Mouse (Mus musculus): ENCODE measurements at regions not wholly inside any gene's neighbourhood (a gene's known extent, or its start where the extent isn't known, plus 50 kb on each side); places are given as distances from the start of the nearest gene placed in this dataset.
A peak's percentile ranks its signal among the peaks of the same experiment; 100 is the strongest.

GRCm38 (mm10) chr10:16088210-16088609 lies 1370.2 kb upstream of the Gje1 start:
- Histone ChIP-seq H3K9me3 (ENCODE audit: low read length) (no peaks in the 10 kb centered on the region), H3K27me3 (ENCODE audit: insufficient read depth, low read length) (no peaks in the 10 kb centered on the region), H3K27ac (no peak overlapping the region), H3K4me1 (ENCODE audit: insufficient read depth, low read length) (no peaks in the 10 kb centered on the region), H3K9ac (replicated peaks; ENCODE audit: low read length) (no peak overlapping the region), H3K36me3 (ENCODE audit: insufficient read depth, low read length) (no peaks in the 10 kb centered on the region), H3K4me3 (ENCODE audit: low read length) (no peak overlapping the region), H3K4me2 (ENCODE audit: low read depth, low read length) (no peak overlapping the region)
- DNase-seq (ENCODE audit: low spot score) (no peak), ATAC-seq (no peak)
- WGBS = 83% methylated on average over 3 of the region's 3 CpGs
- TF ChIP-seq CTCF (IDR thresholded peaks at IDR 0.05; ENCODE audit: low read depth) = no peak

GRCm38 (mm10) chr10:16053008-16053407 lies 1335.0 kb upstream of the Gje1 start:
- WGBS = 31% methylated on average over 5 of the region's 5 CpGs
- H3K9me3 ChIP-seq (ENCODE audit: low read length) = no peaks in the 10 kb centered on the region
- no peak overlapping the region for H3K27ac ChIP-seq
- DNase-seq (ENCODE audit: low spot score) (peak; percentile 41), ATAC-seq (0 out of 2 replicates have a peak, but pooled peaks have one; percentile 38)
- H3K4me3 ChIP-seq (ENCODE audit: low read length) = no peak overlapping the region
- no peak overlapping the region for H3K4me2 ChIP-seq (ENCODE audit: low read depth, low read length)
- H3K36me3 ChIP-seq (ENCODE audit: insufficient read depth, low read length) = no peaks in the 10 kb centered on the region
- H3K27me3 ChIP-seq (ENCODE audit: insufficient read depth, low read length) = no peaks in the 10 kb centered on the region
- H3K4me1 ChIP-seq (ENCODE audit: insufficient read depth, low read length) = no peaks in the 10 kb centered on the region
- no peak for TF ChIP-seq CTCF (IDR thresholded peaks at IDR 0.05; ENCODE audit: low read depth)
- no peak overlapping the region for H3K9ac ChIP-seq (replicated peaks; ENCODE audit: low read length)

DNA sequence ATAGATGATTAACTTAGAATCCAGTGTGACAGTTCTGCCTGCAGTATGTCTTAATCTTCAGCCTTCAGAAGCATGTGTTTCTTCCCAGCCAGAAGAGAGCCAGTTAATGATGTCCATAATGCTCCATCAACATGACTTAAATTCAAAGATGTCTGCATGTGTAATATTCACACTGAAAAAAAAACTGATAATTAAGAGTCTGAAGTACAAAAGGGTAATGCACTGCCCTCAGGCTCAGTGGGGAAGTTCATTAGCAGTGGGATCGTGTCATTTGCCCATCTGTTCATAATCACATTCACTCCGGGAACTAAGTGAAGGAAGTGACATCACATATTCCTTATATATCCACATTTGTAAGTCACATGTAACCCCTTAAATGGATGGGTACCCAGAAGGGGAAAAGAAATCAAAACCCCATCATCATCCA lies 1334.5 kb upstream of the Gje1 start:
- ATAC-seq (peak; percentile 90), DNase-seq (ENCODE audit: low spot score) (peak; percentile 65)
- no peak for TF ChIP-seq CTCF (IDR thresholded peaks at IDR 0.05; ENCODE audit: low read depth)
- Histone ChIP-seq H3K36me3 (ENCODE audit: insufficient read depth, low read length) (no peaks in the 10 kb centered on the region), H3K27ac (no peak overlapping the region), H3K9me3 (ENCODE audit: low read length) (no peaks in the 10 kb centered on the region), H3K9ac (replicated peaks; ENCODE audit: low read length) (no peak overlapping the region), H3K4me3 (ENCODE audit: low read length) (no peak overlapping the region), H3K4me1 (ENCODE audit: insufficient read depth, low read length) (no peaks in the 10 kb centered on the region), H3K4me2 (ENCODE audit: low read depth, low read length) (no peak overlapping the region), H3K27me3 (ENCODE audit: insufficient read depth, low read length) (no peaks in the 10 kb centered on the region)
- WGBS = 27% methylated on average over 2 of the region's 2 CpGs

DNA sequence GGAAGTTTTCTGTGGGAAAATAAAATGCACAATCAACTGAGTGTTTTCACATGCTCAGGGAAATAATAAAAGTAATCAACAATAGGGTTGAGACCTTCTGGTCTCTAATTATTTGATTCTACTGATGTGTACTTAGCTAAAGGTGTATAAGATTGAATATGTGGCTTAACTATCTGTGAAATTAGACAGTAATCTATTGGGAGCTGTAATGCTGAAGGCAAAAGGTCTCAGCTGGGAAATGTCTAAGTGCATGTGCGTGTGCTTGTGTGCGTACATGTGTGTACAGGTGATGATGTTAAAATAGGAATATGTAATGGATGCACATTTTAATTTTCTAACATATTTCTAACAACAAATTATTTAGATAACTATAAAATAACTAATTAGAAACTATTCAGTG lies 1318.2 kb upstream of the Gje1 start:
- Histone ChIP-seq H3K27me3 (ENCODE audit: insufficient read depth, low read length) (no peaks in the 10 kb centered on the region), H3K4me3 (ENCODE audit: low read length) (no peak overlapping the region), H3K4me1 (ENCODE audit: insufficient read depth, low read length) (no peaks in the 10 kb centered on the region), H3K9me3 (ENCODE audit: low read length) (no peaks in the 10 kb centered on the region), H3K27ac (no peak overlapping the region), H3K36me3 (ENCODE audit: insufficient read depth, low read length) (no peaks in the 10 kb centered on the region), H3K9ac (replicated peaks; ENCODE audit: low read length) (no peak overlapping the region), H3K4me2 (ENCODE audit: low read depth, low read length) (no peak overlapping the region)
- no peak for TF ChIP-seq CTCF (IDR thresholded peaks at IDR 0.05; ENCODE audit: low read depth)
- DNase-seq (ENCODE audit: low spot score) (no peak), ATAC-seq (no peak)
- WGBS = 81% methylated on average over 2 of the region's 2 CpGs

DNA sequence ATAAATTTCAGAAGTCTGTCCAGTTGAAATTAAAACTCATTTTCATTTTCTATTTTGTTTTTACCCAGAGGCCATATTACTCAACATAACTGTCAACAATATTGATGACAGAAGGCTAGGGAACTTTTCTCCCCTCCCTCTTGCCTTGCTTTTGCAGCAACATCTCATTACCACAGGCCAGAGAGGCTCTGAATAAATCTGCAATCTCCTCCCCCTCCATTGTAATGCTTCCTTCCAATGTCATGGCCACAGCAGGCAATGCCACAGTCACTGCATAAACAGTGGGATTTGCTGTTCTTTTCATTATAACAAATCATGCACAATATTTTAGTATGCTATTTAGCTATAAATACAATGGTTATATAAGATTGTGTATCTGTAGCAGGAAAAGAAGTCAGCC lies 1315.1 kb upstream of the Gje1 start:
- H3K9me3 ChIP-seq (ENCODE audit: low read length) = no peaks in the 10 kb centered on the region
- H3K4me1 ChIP-seq (ENCODE audit: insufficient read depth, low read length) = no peaks in the 10 kb centered on the region
- H3K27me3 ChIP-seq (ENCODE audit: insufficient read depth, low read length) = no peaks in the 10 kb centered on the region
- ATAC-seq (no peak), DNase-seq (ENCODE audit: low spot score) (no peak)
- H3K9ac ChIP-seq (replicated peaks; ENCODE audit: low read length) = no peak overlapping the region
- H3K27ac ChIP-seq = no peak overlapping the region
- no peaks in the 10 kb centered on the region for H3K36me3 ChIP-seq (ENCODE audit: insufficient read depth, low read length)
- no peak overlapping the region for H3K4me2 ChIP-seq (ENCODE audit: low read depth, low read length)
- no peak overlapping the region for H3K4me3 ChIP-seq (ENCODE audit: low read length)
- no peak for TF ChIP-seq CTCF (IDR thresholded peaks at IDR 0.05; ENCODE audit: low read depth)

- H3K36me3 ChIP-seq (ENCODE audit: insufficient read depth, low read length) = no peaks in the 10 kb centered on the region
- TF ChIP-seq CTCF (IDR thresholded peaks at IDR 0.05; ENCODE audit: low read depth) = no peak
- ATAC-seq = no peak
- no peak overlapping the region for H3K4me3 ChIP-seq (ENCODE audit: low read length)
- no peak overlapping the region for H3K27ac ChIP-seq
- H3K9ac ChIP-seq (replicated peaks; ENCODE audit: low read length) = no peak overlapping the region
- H3K4me2 ChIP-seq (ENCODE audit: low read depth, low read length) = no peak overlapping the region
- H3K27me3 ChIP-seq (ENCODE audit: insufficient read depth, low read length) = no peaks in the 10 kb centered on the region
- WGBS = 51% methylated on average over 2 of the region's 2 CpGs
- H3K4me1 ChIP-seq (ENCODE audit: insufficient read depth, low read length) = no peaks in the 10 kb centered on the region
- DNase-seq (ENCODE audit: low spot score) = no peak
- H3K9me3 ChIP-seq (ENCODE audit: low read length) = no peaks in the 10 kb centered on the region
Measured at GRCm38 (mm10) chr10:16030802-16031201, 1312.8 kb upstream of the Gje1 start.

DNA sequence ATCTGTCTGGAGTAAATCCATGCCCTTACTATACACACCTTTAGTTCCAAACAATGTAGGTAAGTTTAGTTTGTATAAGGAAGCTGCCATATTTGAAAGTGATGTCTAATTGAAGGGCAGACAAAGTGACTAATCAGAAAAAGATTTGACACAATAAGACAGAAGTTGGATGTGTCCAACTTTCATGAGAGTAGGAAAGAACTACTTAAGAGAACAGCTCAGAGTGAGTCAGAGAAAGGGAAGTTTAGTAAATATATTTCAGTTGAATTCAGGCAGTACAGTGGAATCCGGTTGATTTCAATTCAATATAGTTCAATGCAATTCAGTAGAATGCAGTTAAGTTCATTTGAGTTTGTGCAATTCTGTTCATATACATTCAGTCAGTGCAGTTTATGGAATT lies 1296.8 kb upstream of the Gje1 start:
- WGBS = 96% methylated on average over 1 of the region's 1 CpGs
- ATAC-seq = no peak

More for the DNA sequence above, 1296.8 kb upstream of the Gje1 start:
- Histone ChIP-seq H3K4me2 (ENCODE audit: low read depth, low read length) (no peak overlapping the region), H3K4me3 (ENCODE audit: low read length) (no peak overlapping the region), H3K27me3 (ENCODE audit: insufficient read depth, low read length) (no peaks in the 10 kb centered on the region), H3K9ac (replicated peaks; ENCODE audit: low read length) (no peak overlapping the region), H3K9me3 (ENCODE audit: low read length) (no peaks in the 10 kb centered on the region), H3K4me1 (ENCODE audit: insufficient read depth, low read length) (no peaks in the 10 kb centered on the region), H3K27ac (no peak overlapping the region), H3K36me3 (ENCODE audit: insufficient read depth, low read length) (no peaks in the 10 kb centered on the region)
- DNase-seq (ENCODE audit: low spot score) = no peak
- TF ChIP-seq CTCF (IDR thresholded peaks at IDR 0.05; ENCODE audit: low read depth) = no peak

Data from hindbrain, postnatal 0 days (tissue).